Mouse (Mus musculus) small intestine, adult 2 months (tissue): ENCODE measurements around the gene Mob3b. TPM values are rescaled to one million over a fixed set of nuclear protein-coding genes. Genes with fewer than 3 reads are reported as not detected.
"Not testable (repeated sequence)": the region's sequence is repeated elsewhere in the genome, so short reads cannot be mapped to it uniquely, and the experiment has no call there.

Source experiments
- H3K27ac ChIP-seq: fragments of 200-500 bp; 2 replicates; pipeline ENCODE4 v1.5.1; 2012; ENCODE audit warnings: low read depth, low read length, control low read depth, inconsistent platforms; ENCODE audit not compliant: insufficient read depth
- H3K27me3 ChIP-seq: fragments of 200-500 bp; 2 replicates; pipeline ENCODE4 v1.6.1; 2012; ENCODE audit warnings: mild to moderate bottlenecking, moderate library complexity, low read length, inconsistent platforms; ENCODE audit not compliant: control insufficient read depth, insufficient read depth
- H3K36me3 ChIP-seq: fragments of 200-500 bp; 2 replicates; pipeline ENCODE4 v1.6.1; 2012; ENCODE audit warnings: mild to moderate bottlenecking, low read length, control low read depth, inconsistent platforms; ENCODE audit not compliant: control insufficient read depth, insufficient read depth
- H3K4me1 ChIP-seq: fragments of 200-500 bp; 2 replicates; pipeline ENCODE4 v1.6.1; 2012; ENCODE audit warnings: low read length, inconsistent platforms, mixed read lengths; ENCODE audit not compliant: control insufficient read depth, insufficient read depth, insufficient read length
- H3K4me3 ChIP-seq: fragments of 200-500 bp; 2 replicates; pipeline ENCODE4 v1.5.1; 2012; ENCODE audit warnings: low read depth, mild to moderate bottlenecking, control low read depth, inconsistent platforms, low read length, moderate library complexity
- CTCF ChIP-seq: fragments of 200-500 bp; IDR thresholded peaks from 2 replicates; pipeline ENCODE4 v1.5.1; 2012; ENCODE audit warnings: low read depth, mild to moderate bottlenecking, control low read depth, inconsistent platforms, low read length, moderate library complexity, mixed read lengths; ENCODE audit not compliant: insufficient replicate concordance, insufficient read length; ENCODE audit errors: extremely low read depth
- POLR2A ChIP-seq: fragments of 200-500 bp; IDR thresholded peaks from 2 replicates; pipeline ENCODE4 v1.6.1; 2012; ENCODE audit warnings: low read depth, mild to moderate bottlenecking, control low read depth, inconsistent platforms, low read length, moderate library complexity
- WGBS: fragments of 180-500 bp; shearing (Covaris S2); methylation state at CpG from one replicate; pipeline ENCODE4 v1.1.7; 2018; 5-methylcytosine and 5-hydroxymethylcytosine counted together
- polyA plus RNA-seq: library from polyadenylated mRNA; depleted of rRNA; stranded (reverse); fragments of >200 nt; gene quantifications from 2 replicates; pipeline ENCODE4 v1.2.3, GENCODE M21; 2012

Gene Mob3b
- polyA plus RNA-seq, 1 experiment: 12.2 TPM

- WGBS: 88% methylated on average over 13 of the region's 13 CpGs
- no peak overlapping the region for H3K27ac ChIP-seq
These were observed 193.3 kb downstream of the Mob3b start for GRCm38 (mm10) chr4:34963999-34964398.

GRCm38 (mm10) chr4:34960781-34961560 is 196.3 kb downstream of the Mob3b start:
- TF ChIP-seq POLR2A (no peak), CTCF (no peak)
- Histone ChIP-seq H3K36me3 (no peaks in the 10 kb centered on the region), H3K27ac (no peak overlapping the region), H3K4me1 (no peaks in the 10 kb centered on the region), H3K4me3 (no peak overlapping the region), H3K27me3 (no peaks in the 10 kb centered on the region)
- 73% methylated on average over 15 of the region's 15 CpGs for WGBS

More at GRCm38 (mm10) chr4:34963999-34964398, 193.3 kb downstream of the Mob3b start:
- TF ChIP-seq CTCF (no peak), POLR2A (no peak)
- H3K4me3 ChIP-seq: no peak overlapping the region
- no peaks in the 10 kb centered on the region for H3K27me3 ChIP-seq
- H3K4me1 ChIP-seq: peaks cover 3% of the 10 kb centered on the region; the same call in 1 of the 2 replicates
- H3K36me3 ChIP-seq: no peaks in the 10 kb centered on the region

DNA sequence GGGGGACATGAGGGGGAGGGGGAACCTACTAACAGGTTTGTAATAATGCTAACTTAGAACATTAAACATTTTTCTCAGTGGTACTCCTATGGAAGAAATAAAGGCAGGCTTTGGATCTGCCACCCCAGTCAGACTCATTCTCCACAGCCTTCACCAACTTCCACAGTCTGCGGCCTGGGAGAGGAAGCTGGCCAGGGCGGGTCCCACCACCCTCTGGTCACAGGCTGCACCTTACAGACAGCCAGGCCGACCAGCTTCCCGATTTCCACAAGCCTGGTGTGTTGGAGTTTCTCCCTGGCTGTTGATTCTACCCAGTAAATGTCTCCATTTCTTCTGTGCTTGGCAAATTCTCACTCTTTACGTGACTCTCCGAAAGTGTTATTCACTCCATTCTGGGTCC is 197.8 kb downstream of the Mob3b start:
- no peaks in the 10 kb centered on the region for H3K4me1 ChIP-seq
- 85% methylated on average over 6 of the region's 6 CpGs for WGBS
- TF ChIP-seq CTCF: no peak
- no peak for TF ChIP-seq POLR2A
- H3K4me3 ChIP-seq: no peak overlapping the region
- H3K36me3 ChIP-seq: no peaks in the 10 kb centered on the region
- no peak overlapping the region for H3K27ac ChIP-seq
- no peaks in the 10 kb centered on the region for H3K27me3 ChIP-seq

DNA sequence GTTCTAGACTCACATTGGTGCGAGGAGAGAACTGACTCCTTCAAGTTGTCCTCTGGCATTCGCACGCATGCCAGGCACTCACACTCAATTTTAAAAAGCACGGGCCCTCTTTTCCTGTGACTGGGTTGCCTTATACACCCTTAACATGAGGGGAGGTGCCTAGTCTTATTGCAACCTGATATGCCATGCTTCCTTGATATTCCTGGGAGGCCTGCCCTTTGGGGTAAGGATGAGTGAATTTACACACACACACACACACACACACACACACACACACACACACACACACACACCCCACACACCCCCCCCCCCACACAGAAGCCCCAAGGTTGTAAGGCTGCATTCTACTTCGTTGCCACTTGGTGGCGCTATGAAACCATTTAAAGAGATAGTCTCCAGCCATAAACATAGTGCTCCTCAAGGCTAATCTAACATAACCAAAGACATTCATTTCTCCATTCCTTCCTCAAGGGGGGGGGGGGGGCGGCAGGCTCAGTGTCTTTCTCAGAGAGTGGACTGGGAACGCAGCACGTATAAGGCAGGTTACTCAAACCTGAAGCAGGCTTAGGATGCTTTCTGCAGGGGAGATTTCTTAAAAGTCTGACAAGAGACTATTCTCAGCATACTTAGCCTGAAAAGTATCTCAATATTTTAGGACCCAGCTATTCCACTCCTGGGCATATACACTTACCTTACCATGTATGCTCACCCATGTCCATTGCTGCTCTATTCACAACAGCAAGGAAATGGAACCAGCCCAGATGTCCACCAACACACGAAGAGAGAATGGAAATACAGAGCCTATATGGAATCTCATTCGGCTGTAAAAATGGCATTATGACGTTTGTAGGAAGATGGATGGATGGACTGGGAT is 198.9 kb downstream of the Mob3b start:
- WGBS: 42% methylated on average over 12 of the region's 12 CpGs
- Histone ChIP-seq H3K4me3 (no peak overlapping the region), H3K36me3 (peaks cover 1% of the 10 kb centered on the region; the same call in 1 of the 2 replicates), H3K27ac (no peak overlapping the region), H3K27me3 (no peaks in the 10 kb centered on the region), H3K4me1 (no peaks in the 10 kb centered on the region)
- TF ChIP-seq CTCF (peak; percentile 35; the same call in 1 of the 2 replicates), POLR2A (no peak)

- no peaks in the 10 kb centered on the region for H3K27me3 ChIP-seq
- no peak for TF ChIP-seq CTCF
- no peak overlapping the region for H3K4me3 ChIP-seq
- H3K4me1 ChIP-seq: no peaks in the 10 kb centered on the region
- H3K27ac ChIP-seq: no peak overlapping the region
- H3K36me3 ChIP-seq: peaks cover 10% of the 10 kb centered on the region
- WGBS: 87% methylated on average over 10 of the region's 10 CpGs
These were observed 203.6 kb downstream of the Mob3b start for GRCm38 (mm10) chr4:34953716-34954115.

DNA sequence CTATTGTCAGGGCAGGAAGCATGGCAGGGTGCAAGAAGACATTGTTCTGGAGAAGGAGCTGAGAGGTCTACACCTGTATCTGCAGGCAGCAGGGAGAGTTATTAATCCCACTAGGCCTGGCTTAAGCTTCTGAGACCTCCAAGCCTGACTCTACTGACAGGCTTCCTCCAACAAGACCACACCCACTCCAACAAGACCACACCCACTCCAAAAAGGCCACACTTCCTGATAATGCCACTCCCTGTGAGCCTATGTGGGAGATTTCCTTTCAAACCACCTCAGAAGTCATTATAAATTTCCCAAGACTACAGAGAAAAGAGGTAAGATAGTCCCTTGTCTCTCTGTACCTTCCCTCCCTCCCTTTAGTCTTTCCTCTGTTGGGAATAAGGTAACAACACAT is 210.1 kb downstream of the Mob3b start:
- TF ChIP-seq POLR2A: no peak
- no peak for TF ChIP-seq CTCF
- no peak overlapping the region for H3K4me3 ChIP-seq
- H3K27me3 ChIP-seq: no peaks in the 10 kb centered on the region
- no peak overlapping the region for H3K27ac ChIP-seq
- peaks cover 2% of the 10 kb centered on the region; the same call in 1 of the 2 replicates for H3K4me1 ChIP-seq
- peaks cover 5% of the 10 kb centered on the region; the same call in 1 of the 2 replicates for H3K36me3 ChIP-seq

DNA sequence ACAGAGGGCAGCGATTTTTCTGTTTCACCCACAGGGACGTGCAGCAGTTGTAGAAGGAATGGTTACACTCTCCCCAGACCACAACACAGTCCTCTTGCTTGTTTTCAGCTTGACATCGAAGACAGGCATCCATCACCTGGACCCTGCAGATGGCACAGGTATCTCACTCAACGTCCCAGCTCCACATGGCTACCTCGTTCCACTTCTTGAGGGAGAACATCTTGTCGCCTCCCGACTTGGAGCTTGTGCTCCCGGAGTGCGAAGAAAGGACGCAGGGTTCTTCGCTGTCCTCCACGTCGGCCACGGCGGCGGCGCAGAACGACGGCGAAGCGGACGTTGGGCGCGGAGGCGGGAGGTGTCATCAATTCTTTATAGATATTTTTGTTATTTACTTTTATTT is 216.2 kb downstream of the Mob3b start:
- Histone ChIP-seq H3K27ac (no peak overlapping the region), H3K4me3 (no peak overlapping the region), H3K27me3 (no peaks in the 10 kb centered on the region), H3K4me1 (no peaks in the 10 kb centered on the region), H3K36me3 (no peaks in the 10 kb centered on the region)
- TF ChIP-seq POLR2A (no peak), CTCF (no peak)
- 93% methylated on average over 25 of the region's 25 CpGs for WGBS

DNA sequence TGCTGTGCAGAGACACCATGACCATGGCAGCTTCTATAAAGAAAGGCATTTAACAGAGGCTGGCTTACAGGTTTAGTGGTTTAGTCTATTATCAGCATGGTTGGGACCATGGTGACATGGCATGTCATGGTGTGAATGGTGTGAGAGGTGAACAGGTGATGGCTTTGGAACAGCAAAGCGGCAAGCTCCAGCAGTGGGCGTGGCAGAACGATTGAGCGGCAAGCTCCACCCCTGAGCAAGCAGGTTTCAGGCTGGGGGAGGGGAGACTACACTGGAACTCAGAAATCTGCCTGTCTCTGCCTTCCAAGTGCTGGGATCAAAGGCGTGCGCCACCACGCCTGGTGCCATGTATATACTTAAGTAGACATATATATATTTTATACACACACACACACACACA is 228.9 kb downstream of the Mob3b start:
- not testable (repeated sequence) for H3K27ac ChIP-seq, H3K36me3 ChIP-seq, H3K4me1 ChIP-seq, H3K27me3 ChIP-seq, H3K4me3 ChIP-seq
- WGBS: 68% methylated on average over 7 of the region's 7 CpGs
